Mouse (Mus musculus) liver, postnatal 0 days (tissue): ENCODE data around the gene Fam90a1a. TPM values are rescaled to one million over a fixed set of nuclear protein-coding genes. Genes with fewer than 3 reads are reported as not detected.

Source experiments
- ATAC-seq: fragments of 200-750 bp; cut with Nextera tagmentation; 2 replicates; pipeline ENCODE4 v1.8.0; 2017; ENCODE audit warnings: mild to moderate bottlenecking, moderate library complexity
- DNase-seq: peaks from one replicate; pipeline ENCODE4 v3.0.0-alpha.2; 2016
- H3K27ac ChIP-seq: fragments of 300-500 bp; sonication (generic); 2 replicates; pipeline ENCODE4 v1.5.1; 2014; ENCODE audit warnings: antibody characterized with exemption, moderate library complexity, mild to moderate bottlenecking, low read depth
- H3K27me3 ChIP-seq: fragments of 300-500 bp; sonication (generic); 2 replicates; pipeline ENCODE4 v1.6.1; 2014; ENCODE audit warnings: low read length, control low read depth, mixed read lengths; ENCODE audit not compliant: insufficient read depth
- H3K36me3 ChIP-seq: fragments of 300-500 bp; sonication (generic); replicated peaks from 2 replicates; pipeline ENCODE4 v1.6.1; 2014; ENCODE audit warnings: mild to moderate bottlenecking, control low read depth, low read length, moderate library complexity, mixed read lengths; ENCODE audit not compliant: insufficient read depth
- H3K4me1 ChIP-seq: fragments of 300-500 bp; sonication (generic); 2 replicates; pipeline ENCODE4 v1.6.1; 2014; ENCODE audit warnings: antibody characterized with exemption, mild to moderate bottlenecking, control low read depth; ENCODE audit not compliant: insufficient read depth
- H3K4me2 ChIP-seq: fragments of 300-500 bp; sonication (generic); 2 replicates; pipeline ENCODE4 v1.6.1; 2014; ENCODE audit warnings: low read depth, mild to moderate bottlenecking, low read length, moderate library complexity, mixed read lengths
- H3K4me3 ChIP-seq: fragments of 300-500 bp; sonication (generic); 2 replicates; pipeline ENCODE4 v1.5.1; 2014; ENCODE audit warnings: low read depth, low read length
- H3K9ac ChIP-seq: fragments of 300-500 bp; sonication (generic); replicated peaks from 2 replicates; pipeline ENCODE4 v1.6.1; 2014; ENCODE audit warnings: mild to moderate bottlenecking, moderate library complexity
- H3K9me3 ChIP-seq: fragments of 300-500 bp; sonication (generic); 2 replicates; pipeline ENCODE4 v1.6.1; 2016; ENCODE audit warnings: mild to moderate bottlenecking, control low read depth, low read length, mixed read lengths
- CTCF ChIP-seq: sonication (generic); IDR thresholded peaks from 2 replicates; pipeline ENCODE4 v1.5.1; 2016; ENCODE audit warnings: antibody characterized with exemption, low read depth
- EP300 ChIP-seq: IDR thresholded peaks from 2 replicates; pipeline ENCODE4 v1.6.1; 2016; ENCODE audit warnings: antibody characterized with exemption, low read depth, mild to moderate bottlenecking
- WGBS: fragments of 180-500 bp; shearing (Covaris S2); extraction: QIAGEN DNeasy Blood & Tissue Kit; methylation state at CpG from one replicate; pipeline ENCODE4 v1.1.7; 2014; ENCODE audit not compliant: insufficient replicate concordance; 5-methylcytosine and 5-hydroxymethylcytosine counted together
- polyA plus RNA-seq: library from polyadenylated mRNA; unstranded; fragments of >200 nt; fragmentation: Nextera tagmentation; extraction: Ambion mirVana; gene quantifications from 2 replicates; pipeline ENCODE4 v1.2.1, GENCODE M21; 2015

Gene Fam90a1a
- polyA plus RNA-seq, 1 experiment from 2014 or later = not detected

DNA sequence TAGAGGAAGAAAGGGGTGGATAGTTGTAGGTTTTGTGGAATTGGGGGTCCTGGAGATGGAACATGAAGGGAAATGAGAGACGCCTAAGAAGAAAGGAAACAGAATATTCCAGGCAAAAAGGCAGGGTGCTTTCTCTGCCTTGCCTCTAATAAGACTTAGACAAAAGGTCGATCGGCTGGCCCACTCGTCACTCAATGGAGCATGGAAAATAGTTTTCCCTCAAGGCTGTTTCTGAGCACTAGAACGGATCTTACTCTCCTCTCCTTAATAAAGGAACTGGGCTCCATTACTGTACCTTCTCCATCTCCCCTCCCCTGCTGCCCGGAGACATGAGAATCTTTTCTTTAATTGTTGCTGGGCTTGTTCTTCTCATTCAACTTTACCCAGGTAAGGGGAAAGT, 12.1 kb upstream of the Fam90a1a start, which contains the start of gene Defb13:
Gene Defb13 (plus strand): TSS at position 301 of the 400 bp plus-strand sequence.
- Histone ChIP-seq H3K27me3 (no peaks in the 10 kb centered on the region), H3K4me2 (no peak within 1 kb of the TSS), H3K9ac (no peak within 1 kb of the TSS), H3K4me3 (no peak within 1 kb of the TSS), H3K36me3 (no peaks in the 10 kb centered on the region), H3K27ac (no peak within 1 kb of the TSS), H3K4me1 (no peaks in the 10 kb centered on the region), H3K9me3 (no peaks in the 10 kb centered on the region)
- TF ChIP-seq CTCF = no peak
- no peak for DNase-seq
- 80% methylated on average over 6 of the region's 6 CpGs for WGBS
- no peak for ATAC-seq

DNA sequence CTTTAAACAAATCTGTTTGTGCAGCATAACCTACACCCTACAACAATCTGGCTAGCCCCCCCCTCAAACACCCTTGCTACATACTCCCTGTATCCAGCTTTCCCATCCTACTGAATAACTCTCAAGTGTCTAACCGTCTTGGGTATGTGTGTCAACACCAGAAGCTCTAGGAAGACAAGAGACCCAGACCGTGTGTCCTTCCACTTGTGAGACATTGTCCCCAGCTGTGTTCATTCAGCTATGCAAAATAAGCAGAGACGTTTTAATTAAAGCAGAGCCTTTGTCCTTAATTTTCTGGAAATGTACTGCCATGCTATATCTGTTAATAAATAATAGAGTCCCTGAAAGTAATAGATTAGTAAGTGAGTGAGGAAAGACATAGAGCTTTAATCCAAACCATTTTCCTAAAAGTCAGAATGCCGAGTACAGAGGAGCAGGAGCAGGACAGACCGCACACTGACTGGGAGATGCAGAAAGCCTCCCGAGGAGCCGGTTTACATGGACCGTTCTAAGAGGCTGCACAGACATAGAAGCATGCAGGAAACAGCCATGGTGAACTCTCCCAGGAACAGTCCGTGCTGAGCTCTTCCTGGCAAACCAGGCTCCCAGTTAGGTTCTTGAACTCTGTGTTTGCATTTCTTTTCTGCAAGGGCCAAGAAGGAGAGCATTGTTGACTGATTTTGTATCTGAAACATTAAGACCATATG, 11.1 kb upstream of the Fam90a1a start:
- Histone ChIP-seq H3K27ac (no peak overlapping the region), H3K9ac (no peak overlapping the region), H3K4me3 (no peak overlapping the region), H3K4me2 (no peak overlapping the region), H3K9me3 (no peaks in the 10 kb centered on the region), H3K4me1 (no peaks in the 10 kb centered on the region), H3K27me3 (no peaks in the 10 kb centered on the region), H3K36me3 (no peaks in the 10 kb centered on the region)
- ATAC-seq (no peak), DNase-seq (no peak)
- WGBS = 72% methylated on average over 9 of the region's 9 CpGs
- TF ChIP-seq CTCF (no peak), EP300 (no peak)

DNA sequence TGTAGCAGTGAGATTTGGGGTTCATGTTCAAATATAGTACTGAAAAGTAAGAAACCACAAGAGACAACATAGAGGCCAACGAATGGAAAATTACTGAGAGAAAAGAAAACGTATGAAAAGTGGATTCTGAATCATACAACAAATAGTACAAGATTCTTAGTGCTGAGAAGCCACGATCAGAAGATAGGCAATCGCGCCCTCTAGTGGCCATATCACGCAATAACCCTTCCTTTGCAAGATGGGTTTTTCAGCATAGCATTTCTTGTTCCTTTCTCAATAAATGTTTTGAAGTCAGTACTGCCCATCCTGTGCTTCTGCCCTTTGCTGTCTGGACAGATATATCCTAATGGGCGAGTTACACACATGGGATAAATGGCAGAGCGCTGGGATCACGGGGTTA, 3.2 kb upstream of the Fam90a1a start:
- WGBS = 5% methylated on average over 9 of the region's 9 CpGs
- no peak overlapping the region for H3K4me2 ChIP-seq
- no peak overlapping the region for H3K4me3 ChIP-seq

DNA sequence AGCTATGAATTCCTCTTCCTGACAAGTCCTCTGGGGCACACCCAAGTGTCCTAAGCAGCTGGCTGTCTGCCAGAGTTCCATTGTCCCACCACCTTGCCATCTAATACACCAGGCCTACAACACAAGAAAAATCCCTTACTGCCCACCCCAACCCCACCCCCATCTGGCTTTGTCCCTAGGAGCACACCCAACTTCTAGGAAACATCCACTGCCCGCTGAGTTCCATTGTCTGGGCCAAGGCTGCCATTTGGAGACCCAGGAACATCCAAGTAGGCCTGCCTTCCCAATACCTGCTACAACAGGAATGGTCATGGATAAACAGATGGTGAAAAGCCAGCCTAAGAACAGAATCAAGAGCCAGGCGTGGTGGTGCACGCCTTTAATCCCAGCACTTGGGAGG, 2.2 kb upstream of the Fam90a1a start:
- 72% methylated on average over 3 of the region's 3 CpGs for WGBS
- Histone ChIP-seq H3K36me3 (no peaks in the 10 kb centered on the region), H3K4me3 (no peak overlapping the region), H3K9me3 (no peaks in the 10 kb centered on the region), H3K27me3 (no peaks in the 10 kb centered on the region), H3K4me2 (no peak overlapping the region), H3K27ac (no peak overlapping the region), H3K4me1 (no peaks in the 10 kb centered on the region), H3K9ac (no peak overlapping the region)
- ATAC-seq (no peak), DNase-seq (no peak)
- TF ChIP-seq CTCF (no peak), EP300 (no peak)

More for the DNA sequence above, 3.2 kb upstream of the Fam90a1a start:
- Histone ChIP-seq H3K27me3 (no peaks in the 10 kb centered on the region), H3K9me3 (no peaks in the 10 kb centered on the region), H3K36me3 (no peaks in the 10 kb centered on the region), H3K27ac (no peak overlapping the region), H3K9ac (no peak overlapping the region), H3K4me1 (no peaks in the 10 kb centered on the region)
- DNase-seq = peak; percentile 40
- TF ChIP-seq CTCF = peak; percentile 81
- no peak for TF ChIP-seq EP300
- no peak for ATAC-seq

- no peaks in the 10 kb centered on the region for H3K4me1 ChIP-seq
- H3K9me3 ChIP-seq = no peaks in the 10 kb centered on the region
- H3K4me3 ChIP-seq = no peak overlapping the region
- DNase-seq (no peak), ATAC-seq (no peak)
- H3K27me3 ChIP-seq = no peaks in the 10 kb centered on the region
- no peaks in the 10 kb centered on the region for H3K36me3 ChIP-seq
- H3K4me2 ChIP-seq = no peak overlapping the region
- 59% methylated on average over 1 of the region's 1 CpGs for WGBS
- no peak overlapping the region for H3K9ac ChIP-seq
- H3K27ac ChIP-seq = no peak overlapping the region
- TF ChIP-seq EP300 (no peak), CTCF (no peak)
These were observed 8.1 kb downstream of the Fam90a1a start for GRCm38 (mm10) chr8:21966646-21967045.

DNA sequence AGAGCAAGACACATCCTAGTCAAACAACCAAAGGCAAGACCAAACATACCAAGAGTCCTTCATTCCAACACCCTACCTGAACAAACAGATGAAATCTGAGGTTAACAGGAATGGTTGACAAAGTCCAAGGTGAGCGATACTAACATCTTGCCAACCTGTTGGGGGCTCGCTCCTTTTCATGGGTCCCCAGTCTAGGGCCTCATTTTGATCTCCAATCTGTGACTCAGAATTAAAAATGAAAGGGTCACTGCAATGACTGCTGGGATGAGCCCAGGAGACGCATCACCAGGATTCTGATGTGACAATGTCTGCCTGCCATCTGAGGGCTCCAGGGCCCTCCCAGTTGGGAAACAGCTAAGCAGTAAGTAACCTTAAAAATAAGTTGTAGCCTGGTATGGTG, 11.0 kb downstream of the Fam90a1a start, which contains the start of gene Ccdc70:
Gene Ccdc70 (plus strand): TSS at position 301 of the 400 bp plus-strand sequence.
- H3K9ac ChIP-seq = no peak within 1 kb of the TSS
- no peak within 1 kb of the TSS for H3K4me2 ChIP-seq
- DNase-seq (no peak), ATAC-seq (no peak)
- TF ChIP-seq CTCF = no peak
- no peak for TF ChIP-seq EP300
- no peak within 1 kb of the TSS for H3K4me3 ChIP-seq
- no peaks in the 10 kb centered on the region for H3K36me3 ChIP-seq
- 66% methylated on average over 3 of the region's 3 CpGs for WGBS
- no peaks in the 10 kb centered on the region for H3K4me1 ChIP-seq
- no peaks in the 10 kb centered on the region for H3K27me3 ChIP-seq
- H3K9me3 ChIP-seq = no peaks in the 10 kb centered on the region
- no peak within 1 kb of the TSS for H3K27ac ChIP-seq

DNA sequence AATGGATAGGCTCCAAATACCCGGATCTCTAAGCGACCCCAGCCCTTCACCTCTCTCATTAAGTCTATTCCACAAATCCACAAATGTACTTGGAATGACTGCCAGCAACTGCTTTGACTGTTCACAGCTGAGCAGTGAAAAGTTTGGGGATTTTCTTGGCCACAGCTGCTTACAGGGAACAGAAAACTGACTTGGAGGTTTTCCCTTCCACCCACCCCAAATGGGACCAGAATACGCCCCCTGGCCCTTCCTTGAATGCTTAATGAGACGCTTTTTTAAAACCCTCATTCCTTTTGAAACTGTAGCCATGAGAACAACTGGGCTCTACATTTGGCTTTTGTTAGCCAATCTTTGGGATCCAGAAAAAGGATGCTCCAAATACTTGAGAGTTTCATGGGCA, 19.7 kb downstream of the Fam90a1a start:
- Histone ChIP-seq H3K27ac (no peak overlapping the region), H3K4me1 (no peaks in the 10 kb centered on the region), H3K27me3 (no peaks in the 10 kb centered on the region), H3K9me3 (no peaks in the 10 kb centered on the region), H3K4me3 (no peak overlapping the region), H3K4me2 (no peak overlapping the region), H3K36me3 (no peaks in the 10 kb centered on the region), H3K9ac (no peak overlapping the region)
- DNase-seq = no peak
- 60% methylated on average over 4 of the region's 4 CpGs for WGBS
- no peak for TF ChIP-seq EP300
- TF ChIP-seq CTCF = no peak
- no peak for ATAC-seq
